Mouse (Mus musculus) right cerebral cortex, postnatal 36 days (tissue): ENCODE results near the gene Rasgrf1.

Experiments
- DNase-seq, 2 experiments: peaks; one replicate each; pipeline ENCODE4 v3.0.0; 2022; ENCODE audit warnings: low spot score in 2 of 2, mixed read lengths in 1 of 2

Rasgrf1 gene

DNA sequence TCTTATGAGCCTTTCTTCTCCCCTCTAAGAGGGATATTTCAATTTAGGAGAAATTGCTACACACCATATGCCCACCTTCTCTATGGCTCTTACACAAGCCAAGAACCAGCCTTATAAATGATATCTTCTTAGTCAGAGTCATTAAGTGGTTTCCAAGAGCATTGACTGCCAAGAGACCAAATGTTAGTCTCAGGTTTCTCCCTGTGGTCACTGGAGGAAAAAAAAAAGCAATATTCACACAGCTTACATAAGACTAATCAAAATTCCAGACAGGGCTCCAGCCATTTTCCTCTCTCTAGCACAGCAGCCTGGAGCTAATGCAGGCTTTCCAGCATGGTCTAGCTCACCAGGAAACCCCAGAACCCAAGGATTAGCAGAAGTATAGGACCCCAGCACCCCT is 3.1 kb upstream of the Rasgrf1 start:
- no peak for DNase-seq

DNA sequence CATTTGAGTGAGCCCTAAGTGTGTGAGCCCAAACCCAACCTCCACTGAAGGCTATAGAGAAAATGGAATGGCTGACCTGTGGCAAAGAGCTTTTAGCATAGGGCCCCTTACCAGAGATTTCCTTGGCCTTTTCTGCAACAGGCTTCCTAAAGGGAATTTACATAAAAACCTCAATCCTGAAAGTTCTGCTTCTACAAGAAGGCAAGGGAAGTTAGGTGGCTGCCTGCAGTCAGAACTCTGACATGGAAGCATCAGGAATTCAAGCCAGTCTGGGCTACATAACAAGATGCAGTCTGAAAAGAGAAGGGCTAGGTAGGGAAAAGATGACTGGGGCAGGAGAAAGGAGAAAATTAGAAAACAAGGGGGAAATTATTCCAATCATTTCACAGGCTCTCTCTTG is 1.8 kb upstream of the Rasgrf1 start:
- no peak for DNase-seq

DNA sequence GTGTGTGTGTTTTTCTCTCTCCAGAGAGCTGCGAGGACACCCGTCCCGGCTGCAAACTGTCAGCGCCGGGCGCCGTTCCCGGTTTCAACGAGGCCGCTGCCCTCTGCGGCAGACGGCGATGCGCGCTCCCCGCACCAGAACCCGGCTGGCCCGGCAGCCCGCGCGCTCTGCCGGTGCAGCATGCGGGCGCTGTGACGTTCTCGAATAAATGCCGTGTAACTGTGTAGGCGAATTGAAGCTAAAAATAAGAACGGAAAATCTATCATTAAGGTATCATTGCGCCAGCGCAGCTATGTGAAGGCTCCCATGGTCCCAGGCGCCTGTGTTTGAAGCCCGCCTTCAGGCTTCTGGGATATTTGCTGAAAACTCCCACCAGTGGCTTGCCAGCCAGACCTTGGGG is 1.1 kb upstream of the Rasgrf1 start:
- DNase-seq, result peak; percentile 56 to 60

DNA sequence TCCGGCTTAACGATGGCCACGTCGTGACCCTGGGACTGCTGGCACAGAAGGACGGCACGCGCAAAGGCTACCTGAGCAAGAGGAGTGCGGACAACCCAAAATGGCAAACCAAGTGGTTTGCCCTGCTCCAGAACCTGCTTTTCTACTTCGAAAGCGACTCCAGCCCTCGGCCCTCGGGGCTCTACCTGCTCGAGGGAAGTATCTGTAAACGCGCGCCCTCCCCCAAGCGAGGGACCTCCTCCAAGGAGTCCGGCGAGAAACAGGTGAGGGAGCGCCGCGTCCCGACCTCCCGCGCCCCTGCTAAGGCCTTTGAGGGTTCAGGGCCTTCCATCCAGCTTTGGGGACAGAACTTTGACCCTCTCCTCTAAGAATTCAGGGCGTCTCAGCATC is 298 bp downstream of the Rasgrf1 start:
- DNase-seq, result no peak

DNA sequence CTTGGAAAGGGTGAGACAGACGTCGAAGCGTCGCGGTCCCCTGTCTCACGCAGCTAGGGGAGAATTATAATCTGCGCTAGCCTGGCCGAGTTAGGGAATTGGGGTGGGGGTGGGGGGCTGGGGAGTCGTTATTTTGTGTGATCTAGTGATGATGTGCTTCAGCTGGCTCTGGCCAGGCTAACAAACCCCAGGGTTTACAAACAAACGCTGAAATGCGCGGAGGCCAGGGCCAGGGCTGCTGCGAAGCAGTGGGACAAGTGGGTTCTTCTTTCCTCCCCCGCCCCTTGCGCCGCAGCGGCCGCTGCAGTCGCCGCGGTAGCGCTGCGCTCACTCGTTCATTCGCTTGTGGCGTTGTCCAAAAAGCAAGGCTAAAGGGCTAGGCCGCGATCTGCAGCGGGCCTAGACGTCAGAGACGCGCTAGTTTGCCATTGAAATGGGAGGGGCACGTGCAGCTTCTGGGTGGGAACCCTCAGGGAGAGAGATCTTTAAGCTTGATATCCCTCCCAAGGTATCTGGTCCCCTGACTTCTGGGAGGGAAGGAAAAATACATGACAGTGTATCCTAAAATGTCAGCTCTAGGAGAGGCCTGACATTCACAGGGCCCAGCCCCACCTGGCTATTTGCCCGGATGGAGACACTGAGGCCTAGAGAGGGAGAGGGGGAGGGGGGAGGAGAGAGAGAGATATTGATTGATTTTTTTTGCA is 1.2 kb downstream of the Rasgrf1 start:
- no peak for DNase-seq

DNA sequence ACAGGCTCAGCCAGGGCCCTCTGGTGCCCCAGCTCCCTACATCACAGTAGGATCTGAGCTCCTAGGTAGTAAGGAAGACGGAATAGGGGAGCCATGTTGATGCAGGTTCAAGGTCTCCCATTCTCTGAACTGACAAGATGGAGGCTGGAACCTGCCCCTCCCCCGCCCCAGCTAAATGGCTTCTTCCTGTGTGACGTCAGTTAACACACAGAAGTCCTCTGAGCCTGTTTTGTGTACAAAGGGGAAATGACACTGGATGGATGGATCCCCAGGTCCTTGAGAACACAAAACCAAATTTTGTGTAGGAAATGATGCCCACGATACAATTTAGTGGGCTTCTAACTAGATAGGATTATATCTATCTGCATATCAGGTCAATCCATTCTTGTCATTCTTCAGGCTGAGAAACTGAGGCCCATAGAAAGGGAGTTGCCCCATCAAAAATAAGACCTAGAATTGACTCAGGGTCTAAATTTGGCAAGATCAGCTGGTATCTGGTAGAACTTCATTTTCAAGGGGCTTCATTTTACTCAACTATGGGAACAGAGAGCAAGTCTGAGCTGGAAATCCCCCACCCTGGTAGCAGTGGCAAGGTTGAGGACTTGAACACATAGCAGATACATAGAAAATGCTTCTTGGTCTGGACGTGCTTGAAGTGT is 2.3 kb downstream of the Rasgrf1 start:
- no peak for DNase-seq

DNA sequence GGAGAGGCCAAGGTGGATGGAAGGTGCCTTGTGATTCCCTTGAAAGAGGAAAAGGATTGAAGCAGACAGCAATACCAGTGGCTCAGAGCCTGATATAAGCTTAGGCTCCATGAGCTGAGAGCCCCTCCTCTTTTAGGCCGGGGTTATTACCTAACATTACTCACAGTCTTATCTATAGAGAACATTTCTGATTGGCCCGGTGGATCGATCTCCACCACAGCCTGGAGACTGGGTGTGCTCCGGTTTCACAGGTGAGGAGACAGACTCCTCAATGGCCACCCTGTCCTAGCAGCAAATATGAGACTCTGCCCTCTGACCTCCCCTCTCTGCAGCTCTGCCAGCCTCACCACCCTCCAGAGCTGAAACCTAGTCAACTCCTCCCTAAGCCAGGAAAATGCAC is 3.4 kb downstream of the Rasgrf1 start:
- DNase-seq, result no peak

DNA sequence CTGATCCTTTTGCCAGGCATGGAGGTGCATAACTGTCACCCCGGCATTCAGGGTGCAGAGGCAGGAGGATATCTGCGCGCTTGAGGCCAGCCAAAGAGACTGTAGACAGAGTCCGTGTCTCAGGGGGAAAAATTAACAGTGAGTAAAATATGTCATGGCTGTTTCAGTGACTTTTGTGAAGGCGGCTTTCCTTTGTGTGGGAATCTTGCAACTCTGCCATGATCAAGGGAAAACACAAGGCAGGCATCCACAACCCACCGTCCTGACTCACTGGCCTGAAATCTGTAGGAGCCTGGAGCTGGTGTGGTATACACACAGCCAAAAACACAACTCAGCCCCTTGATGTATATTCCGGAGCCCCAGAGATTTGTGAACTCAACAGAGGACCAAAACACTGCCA is 6.8 kb downstream of the Rasgrf1 start:
- DNase-seq, result no peak

DNA sequence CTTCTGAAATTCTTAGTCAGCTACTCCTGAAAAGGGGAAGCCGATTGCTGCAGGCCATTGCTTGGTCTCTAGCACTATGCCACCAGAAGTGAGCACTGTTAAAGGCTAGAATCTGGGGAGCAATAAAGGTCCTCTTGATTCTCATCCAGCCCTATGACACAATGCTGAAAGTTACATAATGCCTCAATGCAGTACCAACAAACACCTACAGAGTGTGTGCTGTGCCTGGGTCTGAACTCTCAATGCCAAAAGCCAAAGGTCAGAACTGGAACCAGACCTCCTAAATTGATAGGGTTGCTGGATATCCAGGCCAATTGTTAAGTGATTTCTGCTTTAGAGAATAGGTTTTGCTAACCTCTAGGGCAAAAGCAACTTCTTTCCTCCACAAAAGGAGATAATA is 7.7 kb downstream of the Rasgrf1 start:
- DNase-seq, result no peak

DNA sequence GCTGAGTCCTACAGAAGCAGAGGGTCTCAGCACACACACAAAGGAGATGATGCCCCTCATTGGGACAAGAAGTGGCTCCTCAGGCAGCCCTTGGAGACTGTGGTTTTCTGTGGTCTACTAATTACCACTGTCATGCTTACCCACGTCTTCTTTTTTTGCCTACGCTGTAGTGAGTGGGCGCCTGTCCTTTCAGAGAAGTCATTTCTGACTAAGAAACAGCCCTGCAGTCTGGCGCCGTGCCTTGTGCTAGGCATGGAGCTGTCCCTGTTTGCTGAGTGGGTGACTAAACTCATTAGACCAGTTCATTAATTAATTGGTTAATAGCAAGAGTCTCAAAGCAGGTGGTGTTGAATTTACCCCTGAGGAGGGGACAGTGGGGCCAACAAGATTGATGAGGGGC is 9.1 kb downstream of the Rasgrf1 start:
- DNase-seq, result peak; percentile 59 to 77

DNA sequence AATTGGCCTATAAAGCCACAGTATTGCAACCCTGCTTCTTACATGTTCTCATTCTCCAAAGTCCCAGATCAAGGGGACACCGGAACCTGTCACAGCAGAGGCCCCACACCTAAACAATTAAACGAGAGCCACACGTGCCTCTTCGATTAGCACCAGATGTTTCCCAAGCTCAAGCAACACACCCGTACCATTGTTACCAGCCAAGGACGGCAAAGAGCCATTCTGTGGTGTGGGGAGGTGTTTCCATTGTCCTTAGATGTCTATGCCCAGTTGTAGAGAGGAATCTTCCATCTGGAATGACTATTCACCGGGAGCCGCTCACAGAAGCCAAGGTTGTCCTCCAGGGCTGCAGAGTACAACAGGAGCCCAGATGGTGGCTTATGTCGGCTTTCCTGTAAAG is 11.4 kb downstream of the Rasgrf1 start:
- DNase-seq, result no peak

DNA sequence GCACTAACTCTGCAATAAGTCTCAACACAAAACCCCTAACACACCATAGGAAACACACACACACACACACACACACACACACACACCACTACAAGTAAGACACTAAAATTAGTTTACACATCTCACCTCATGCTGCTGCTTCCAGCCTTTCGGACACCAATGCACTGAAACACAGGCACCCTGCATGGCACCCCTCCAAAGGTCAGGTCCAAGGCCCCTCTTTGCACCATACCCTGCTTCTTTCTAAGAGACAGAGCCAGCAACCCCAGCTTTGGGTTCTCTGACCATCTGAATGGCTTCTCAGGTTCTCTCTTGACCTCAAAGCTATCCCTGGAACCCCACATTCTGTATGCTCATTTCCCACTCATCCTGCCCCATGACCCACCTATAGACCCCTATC is 13.0 kb downstream of the Rasgrf1 start:
- DNase-seq, result no peak

DNA sequence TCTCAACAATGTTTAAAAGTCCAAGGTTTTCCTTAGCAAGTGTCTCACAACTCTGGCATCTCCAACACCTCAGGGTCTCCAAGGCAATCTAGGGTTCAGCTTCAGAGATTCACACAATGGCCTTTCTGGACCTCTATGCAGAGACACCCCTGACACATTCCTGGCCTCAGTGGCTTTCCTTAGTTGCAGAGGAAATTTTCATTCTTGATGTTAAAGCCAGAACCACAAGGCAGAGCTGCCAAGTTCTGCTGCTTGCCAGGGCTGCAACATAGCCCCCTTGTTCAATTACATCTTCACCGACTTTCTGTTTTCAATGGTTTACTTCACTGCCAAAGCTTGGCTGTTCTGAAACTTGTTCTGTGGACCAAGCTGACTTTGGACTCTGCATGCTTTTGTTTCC is 15.1 kb downstream of the Rasgrf1 start:
- DNase-seq, result no peak

DNA sequence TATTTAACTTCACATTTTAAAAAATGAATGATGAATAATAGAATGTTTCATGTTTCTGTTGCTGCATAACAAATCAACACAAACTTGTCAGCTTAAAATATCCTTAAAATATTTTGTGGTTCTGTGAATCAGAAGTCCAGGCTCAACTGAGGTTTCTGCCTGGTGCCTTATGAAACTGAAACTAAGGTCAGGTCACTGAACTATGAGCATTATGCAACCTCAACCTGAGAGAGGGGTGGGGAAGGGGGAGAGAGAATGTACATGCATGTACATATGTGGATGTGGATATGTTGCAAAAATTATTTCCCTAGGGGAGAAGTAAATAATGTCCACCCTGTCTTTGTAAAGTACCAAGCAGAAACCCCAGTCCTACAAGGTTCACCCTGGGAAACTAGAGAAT is 18.8 kb downstream of the Rasgrf1 start:
- DNase-seq, result no peak

DNA sequence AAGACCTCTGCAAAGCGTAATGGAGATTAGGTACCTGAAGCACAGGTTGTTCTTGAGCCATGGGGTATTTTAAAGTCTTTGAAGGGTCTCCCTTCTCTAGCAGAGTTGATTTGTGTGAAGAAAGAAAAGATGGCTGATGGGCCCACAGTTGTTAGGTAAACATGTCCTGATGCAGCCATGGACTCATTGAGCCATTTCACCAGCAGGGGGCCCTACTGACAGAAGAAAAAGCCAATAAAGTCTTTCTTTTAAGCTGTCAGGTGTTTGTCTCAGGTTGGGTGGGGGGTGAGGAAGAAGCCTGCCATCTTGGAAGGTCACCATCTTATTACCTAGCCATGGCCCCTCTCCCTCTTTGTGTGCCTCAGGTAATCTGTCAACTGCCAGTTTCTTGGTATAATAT is 30.7 kb downstream of the Rasgrf1 start:
- DNase-seq, result no peak

DNA sequence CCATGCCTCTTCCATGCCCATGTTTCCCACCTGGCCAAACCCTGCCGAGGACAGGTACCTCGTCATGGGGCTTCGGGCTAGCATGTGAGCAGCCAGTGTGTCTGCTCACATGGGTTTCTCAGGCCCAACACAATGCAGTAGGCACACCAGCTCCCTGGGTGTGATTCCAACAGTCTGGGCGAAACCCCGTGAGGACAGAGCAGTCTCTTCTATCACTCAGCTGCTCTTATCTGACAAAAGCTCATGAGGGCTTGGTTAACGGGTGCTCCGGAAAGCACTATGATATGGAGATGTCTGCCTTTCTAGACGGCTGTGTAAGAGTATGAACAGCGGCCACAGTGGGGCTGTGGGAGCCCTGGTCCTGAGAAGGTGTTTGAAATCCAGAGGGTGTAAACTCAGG is 37.1 kb downstream of the Rasgrf1 start:
- DNase-seq, result no peak

DNA sequence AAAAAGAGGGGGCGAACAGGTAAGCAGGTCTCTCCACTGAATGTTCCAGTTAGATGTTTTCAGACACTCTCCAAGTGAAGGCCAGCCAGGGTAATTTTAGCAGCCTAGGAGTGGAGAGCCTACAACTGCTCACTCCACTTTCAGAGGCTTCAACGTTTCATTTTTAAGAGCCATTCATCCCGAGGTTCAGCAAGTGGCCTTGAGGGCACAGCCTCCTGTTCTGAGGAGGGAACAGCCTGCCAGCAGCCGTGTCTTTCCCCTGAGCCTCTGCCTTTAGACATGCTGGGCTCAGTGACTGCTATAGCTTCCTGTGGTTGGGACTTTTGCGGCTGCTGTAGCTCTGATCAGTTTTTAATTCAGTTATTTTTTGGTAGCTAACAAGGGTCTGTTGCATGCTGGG is 38.9 kb downstream of the Rasgrf1 start:
- no peak for DNase-seq

DNA sequence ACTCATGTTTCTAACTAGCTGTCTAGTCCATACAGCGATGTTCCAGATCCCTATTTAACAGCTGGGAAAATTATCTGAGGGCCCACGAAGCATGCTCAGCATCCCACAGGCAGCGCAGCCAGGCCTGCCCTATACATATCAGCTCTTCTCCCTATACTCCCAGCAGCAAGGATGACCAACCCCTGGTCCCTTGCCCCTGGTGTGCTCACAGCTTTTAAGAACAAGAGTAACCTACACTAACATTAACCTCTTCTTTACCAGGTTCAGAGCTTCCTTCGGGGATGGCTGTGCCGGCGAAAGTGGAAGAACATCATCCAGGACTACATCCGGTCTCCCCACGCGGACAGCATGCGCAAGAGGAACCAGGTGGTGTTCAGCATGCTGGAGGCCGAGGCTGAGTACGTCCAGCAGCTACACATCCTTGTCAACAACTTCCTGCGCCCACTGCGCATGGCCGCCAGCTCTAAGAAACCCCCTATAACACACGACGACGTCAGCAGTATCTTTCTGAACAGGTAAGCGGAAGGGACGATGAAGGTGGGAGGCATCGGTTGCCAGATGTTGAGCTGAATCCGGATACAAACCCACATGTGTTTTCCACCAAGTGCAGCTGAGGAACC is 44.0 kb downstream of the Rasgrf1 start:
- no peak for DNase-seq

DNA sequence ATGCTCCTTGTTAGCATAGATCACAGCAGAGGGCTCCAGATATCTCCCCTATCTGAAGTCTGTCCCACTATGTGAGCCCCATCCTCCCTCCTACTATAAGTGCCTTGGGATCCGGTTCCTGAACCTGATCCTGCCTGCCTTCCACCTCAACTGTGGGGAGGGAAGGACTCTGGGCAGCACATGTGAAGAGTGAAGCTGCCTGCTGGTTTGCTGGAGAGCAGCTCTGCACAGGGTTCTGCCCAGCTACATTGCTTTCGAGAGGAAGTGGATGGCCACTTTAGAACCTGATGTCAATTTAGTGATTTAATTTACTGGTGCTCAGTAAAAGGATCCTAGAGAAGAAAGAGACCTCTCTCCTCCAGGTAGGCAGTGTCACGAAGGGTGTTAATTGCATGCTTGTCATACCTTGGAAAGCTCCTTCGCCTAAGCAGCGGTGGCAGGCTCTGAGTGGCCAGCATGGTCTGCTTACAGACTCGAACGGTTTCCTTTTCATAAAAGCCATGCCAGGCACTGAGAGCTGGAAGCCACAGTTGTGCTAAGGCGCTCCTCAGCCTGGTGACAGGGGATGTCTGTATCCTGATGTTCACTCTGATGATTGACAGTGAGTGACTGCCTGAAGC is 45.3 kb downstream of the Rasgrf1 start:
- no peak for DNase-seq

DNA sequence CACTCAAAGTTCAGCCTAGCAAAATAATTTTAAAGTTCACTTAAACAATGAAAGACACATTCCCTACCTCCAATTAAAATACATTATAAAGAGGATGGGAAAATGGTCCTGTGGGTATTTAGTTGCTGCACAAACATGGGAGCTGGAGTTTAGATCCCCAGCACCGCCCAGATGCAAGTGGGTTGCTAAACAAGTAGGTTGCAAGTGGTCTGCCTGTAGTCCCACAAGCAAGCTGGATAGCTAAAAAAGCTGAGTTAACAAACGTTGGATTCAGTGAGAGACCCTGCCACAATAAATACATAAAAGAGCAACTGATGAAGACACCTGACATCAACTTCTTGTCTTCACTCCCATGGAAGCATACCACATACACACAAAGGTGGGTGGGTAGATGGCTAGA is 49.3 kb downstream of the Rasgrf1 start:
- no peak for DNase-seq

DNA sequence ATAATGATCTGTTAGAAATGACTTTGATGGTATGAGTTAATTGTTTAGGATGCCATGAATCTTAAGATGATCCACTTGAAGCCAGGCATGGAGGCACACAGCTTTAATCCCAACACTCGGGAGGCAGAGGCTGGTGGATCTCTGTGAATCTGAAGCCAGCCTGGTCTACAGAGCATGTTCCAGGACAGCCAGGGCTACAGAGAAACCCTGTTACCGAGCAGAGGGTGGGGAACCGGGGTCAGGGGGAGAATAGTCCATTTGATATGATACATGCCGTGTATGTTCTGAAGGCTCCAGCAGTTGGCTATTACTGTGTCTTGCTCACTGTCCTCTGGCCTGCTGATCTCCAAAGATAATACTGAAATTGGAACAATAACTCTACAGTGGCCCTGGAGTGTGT is 54.4 kb downstream of the Rasgrf1 start:
- DNase-seq, result no peak

DNA sequence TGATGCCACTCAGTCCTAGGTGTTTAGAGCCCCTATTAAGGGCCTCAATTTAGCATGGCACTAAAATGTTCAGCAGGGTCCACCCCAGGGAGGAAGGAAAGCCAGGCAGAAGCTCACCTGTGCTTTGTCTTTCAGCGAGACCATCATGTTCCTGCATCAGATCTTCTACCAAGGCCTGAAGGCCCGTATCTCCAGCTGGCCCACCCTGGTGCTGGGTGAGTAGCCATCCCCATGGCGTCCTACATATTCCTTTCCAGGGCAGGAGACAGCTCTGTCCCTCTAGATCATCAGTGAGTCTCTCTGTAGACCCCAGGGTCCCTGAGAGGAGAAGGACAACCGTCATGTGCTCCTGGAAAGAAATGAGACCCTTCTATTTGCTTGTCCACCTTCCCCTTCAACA is 58.0 kb downstream of the Rasgrf1 start:
- no peak for DNase-seq

DNA sequence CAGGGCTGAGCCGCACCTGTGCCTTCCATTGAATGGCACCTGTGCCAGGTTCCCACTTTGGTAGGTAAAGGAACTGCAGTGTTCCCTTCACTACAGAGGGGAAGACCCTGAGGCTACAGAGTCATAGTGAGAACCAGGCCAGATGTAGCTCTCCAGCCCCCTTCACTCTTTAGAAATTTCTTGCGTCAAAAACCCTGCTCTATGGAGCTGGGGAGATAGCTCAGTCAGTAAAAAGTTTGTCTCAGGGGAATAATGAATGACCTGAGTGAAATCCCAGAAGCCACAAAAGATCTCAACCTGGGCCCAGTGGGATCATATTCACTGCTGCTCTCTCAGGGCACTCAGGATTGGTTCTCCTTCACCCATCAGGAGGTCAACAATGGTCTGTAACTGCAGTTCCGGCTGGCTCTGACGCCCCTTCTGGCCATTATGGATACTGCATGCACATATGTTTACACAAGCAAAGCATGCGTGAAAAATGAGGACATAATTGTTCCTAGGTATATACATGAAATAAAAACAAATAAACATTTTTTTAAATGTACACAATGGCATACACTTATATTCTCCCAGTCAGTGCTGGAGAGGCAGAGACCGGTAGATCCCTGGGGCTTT is 59.2 kb downstream of the Rasgrf1 start:
- DNase-seq, result no peak
